Mouse (Mus musculus) kidney, postnatal 0 days (tissue): Measurements from ENCODE around the gene Tnfaip3. TPM values are rescaled to one million over a fixed set of nuclear protein-coding genes. Genes with fewer than 3 reads are reported as not detected.
A peak's percentile ranks its signal among the peaks of the same experiment; 100 is the strongest.

Source experiments
- ATAC-seq: fragments of 200-750 bp; cut with Nextera tagmentation; replicated peaks from 2 replicates; pipeline ENCODE4 v1.8.0; 2017; ENCODE audit warnings: low read depth, moderate number of reproducible peaks, moderate TSS enrichment, moderate library complexity; ENCODE audit not compliant: low FRiP score
- DNase-seq: peaks from one replicate; pipeline ENCODE4 v3.0.0-alpha.2; 2016; ENCODE audit warnings: low spot score
- H3K27ac ChIP-seq: fragments of 300-500 bp; sonication (generic); 2 replicates; pipeline ENCODE4 v1.5.1; 2014; ENCODE audit warnings: mild to moderate bottlenecking
- H3K27me3 ChIP-seq: fragments of 300-500 bp; sonication (generic); 2 replicates; pipeline ENCODE4 v1.6.1; 2014; ENCODE audit warnings: low read length, mixed read lengths; ENCODE audit not compliant: insufficient read depth
- H3K36me3 ChIP-seq: fragments of 300-500 bp; sonication (generic); 2 replicates; pipeline ENCODE4 v1.6.1; 2014; ENCODE audit warnings: low read length, mixed read lengths; ENCODE audit not compliant: insufficient read depth
- H3K4me1 ChIP-seq: fragments of 300-500 bp; sonication (generic); replicated peaks from 2 replicates; pipeline ENCODE4 v1.6.1; 2014; ENCODE audit warnings: antibody characterized with exemption, low read length, mixed read lengths; ENCODE audit not compliant: insufficient read depth
- H3K4me2 ChIP-seq: fragments of 300-500 bp; sonication (generic); 2 replicates; pipeline ENCODE4 v1.6.1; 2014; ENCODE audit warnings: mild to moderate bottlenecking, low read length, moderate library complexity, mixed read lengths
- H3K4me3 ChIP-seq: fragments of 300-500 bp; sonication (generic); replicated peaks from 2 replicates; pipeline ENCODE4 v1.5.1; 2014; ENCODE audit warnings: low read depth, low read length
- H3K9ac ChIP-seq: fragments of 300-500 bp; sonication (generic); 2 replicates; pipeline ENCODE4 v1.6.1; 2014; ENCODE audit warnings: low read depth, low read length
- H3K9me3 ChIP-seq: fragments of 300-500 bp; sonication (generic); replicated peaks from 2 replicates; pipeline ENCODE4 v1.6.1; 2016; ENCODE audit warnings: low read length, inconsistent platforms, mixed read lengths
- CTCF ChIP-seq: IDR thresholded peaks from 2 replicates; pipeline ENCODE4 v1.5.1; 2016; ENCODE audit warnings: antibody characterized with exemption, low read depth, mild to moderate bottlenecking, moderate library complexity
- WGBS: fragments of 180-500 bp; shearing (Covaris S2); extraction: QIAGEN DNeasy Blood & Tissue Kit; methylation state at CpG from one replicate; pipeline ENCODE4 v1.1.7; 2014; 5-methylcytosine and 5-hydroxymethylcytosine counted together
- polyA plus RNA-seq: library from polyadenylated mRNA; unstranded; fragments of >200 nt; fragmentation: Nextera tagmentation; extraction: Ambion mirVana; gene quantifications from 2 replicates; pipeline ENCODE4 v1.2.1, GENCODE M21; 2015

Gene Tnfaip3
- polyA plus RNA-seq, 1 experiment from 2014 or later: 2.5 TPM

DNA sequence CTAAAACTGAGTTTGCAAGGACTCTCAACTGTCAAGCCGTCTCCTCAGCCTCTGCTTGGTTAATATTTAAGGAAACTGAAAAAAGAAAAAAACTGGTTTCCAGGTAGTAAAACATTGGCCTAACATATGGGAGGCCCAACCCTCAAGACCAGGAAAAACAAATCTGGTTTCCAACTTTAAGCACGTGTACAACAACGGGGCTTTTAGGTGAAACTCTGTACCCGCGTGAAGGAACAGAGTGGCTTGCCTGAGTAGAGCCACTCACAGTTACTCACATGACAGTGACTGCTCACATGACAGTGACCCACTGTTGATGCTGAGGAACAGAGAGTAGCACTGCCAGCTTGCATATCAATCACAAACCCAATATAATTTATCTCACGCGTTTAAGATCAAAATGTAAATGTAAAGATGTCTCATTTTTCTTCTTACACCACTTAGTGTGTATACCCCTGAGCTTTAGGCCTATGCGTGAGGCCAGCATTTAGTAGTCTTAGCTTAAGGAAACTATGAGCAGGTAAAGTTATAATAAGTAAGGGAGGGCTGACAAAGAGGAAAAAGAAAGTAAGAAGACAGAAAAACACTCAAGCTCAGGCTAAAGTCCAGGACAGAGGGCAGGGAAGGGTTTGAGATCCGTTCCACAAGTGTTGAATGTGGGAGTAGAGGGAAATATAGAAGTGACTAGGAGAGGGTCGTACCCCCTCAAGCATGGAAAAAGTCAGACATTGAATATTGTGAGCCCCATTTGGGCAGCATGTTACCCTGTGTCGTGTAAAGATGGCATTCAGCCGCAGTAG, 19.8 kb downstream of the Tnfaip3 start:
- peak; percentile 93 for ATAC-seq

DNA sequence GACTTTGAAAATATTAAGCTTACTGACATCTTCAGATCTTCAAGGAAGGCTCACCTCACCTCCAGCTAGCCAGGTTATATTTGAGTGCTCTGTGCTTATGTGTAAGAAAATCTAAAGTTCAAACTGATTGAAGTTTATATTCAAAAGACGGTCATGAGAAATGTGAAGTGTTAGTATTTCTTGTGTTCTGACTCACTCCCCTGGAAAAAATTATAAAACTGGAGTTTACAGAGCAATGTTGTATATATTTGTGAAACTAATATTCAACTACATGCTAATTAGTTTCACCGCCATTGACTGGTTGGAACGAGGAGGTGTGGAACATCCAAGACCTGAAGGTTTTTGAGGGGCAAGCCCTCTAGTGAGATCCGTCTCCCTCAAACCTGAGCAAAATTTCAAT, 22.5 kb downstream of the Tnfaip3 start:
- Histone ChIP-seq H3K4me2 (no peak overlapping the region), H3K9me3 (no peaks in the 10 kb centered on the region), H3K4me3 (no peak overlapping the region), H3K4me1 (no peaks in the 10 kb centered on the region), H3K9ac (no peak overlapping the region), H3K36me3 (no peaks in the 10 kb centered on the region), H3K27me3 (no peaks in the 10 kb centered on the region), H3K27ac (no peak overlapping the region)
- WGBS: 78% methylated on average over 4 of the region's 4 CpGs
- TF ChIP-seq CTCF: no peak
- DNase-seq (no peak), ATAC-seq (no peak)

More for the DNA sequence above, 19.8 kb downstream of the Tnfaip3 start:
- H3K9me3 ChIP-seq: no peaks in the 10 kb centered on the region; the same call in 1 of the 2 replicates
- H3K9ac ChIP-seq: no peak overlapping the region
- no peak for DNase-seq
- peak overlapping the region; percentile 19; the same call in 1 of the 2 replicates for H3K27ac ChIP-seq
- no peak overlapping the region for H3K4me2 ChIP-seq
- TF ChIP-seq CTCF: no peak
- H3K4me1 ChIP-seq: no peaks in the 10 kb centered on the region
- no peaks in the 10 kb centered on the region for H3K36me3 ChIP-seq
- no peaks in the 10 kb centered on the region for H3K27me3 ChIP-seq
- 56% methylated on average over 12 of the region's 12 CpGs for WGBS
- H3K4me3 ChIP-seq: no peak overlapping the region

DNA sequence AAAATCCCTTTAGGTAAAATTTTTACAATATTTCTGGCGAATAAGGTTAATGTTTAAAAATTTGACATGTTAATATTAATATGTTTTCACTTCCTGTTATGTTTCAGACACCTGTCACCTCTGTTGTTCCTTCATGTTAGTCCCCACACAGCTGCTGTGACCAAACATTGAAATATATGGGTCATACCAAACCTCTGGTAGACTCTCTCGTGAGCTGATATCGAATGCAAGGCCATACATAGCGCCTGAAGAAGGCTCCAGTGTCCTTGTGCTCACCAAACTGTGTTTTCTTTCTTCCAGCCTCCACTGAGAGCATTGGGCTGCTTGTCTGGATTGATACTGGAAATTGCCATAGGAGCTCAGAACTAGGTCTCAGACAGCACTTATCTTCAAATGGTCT, 24.4 kb downstream of the Tnfaip3 start:
- ATAC-seq (no peak), DNase-seq (no peak)
- WGBS: 89% methylated on average over 4 of the region's 4 CpGs
- Histone ChIP-seq H3K4me2 (no peak overlapping the region), H3K9me3 (no peaks in the 10 kb centered on the region), H3K9ac (no peak overlapping the region), H3K27ac (no peak overlapping the region), H3K4me3 (no peak overlapping the region), H3K27me3 (no peaks in the 10 kb centered on the region), H3K36me3 (no peaks in the 10 kb centered on the region), H3K4me1 (no peaks in the 10 kb centered on the region)
- no peak for TF ChIP-seq CTCF

DNA sequence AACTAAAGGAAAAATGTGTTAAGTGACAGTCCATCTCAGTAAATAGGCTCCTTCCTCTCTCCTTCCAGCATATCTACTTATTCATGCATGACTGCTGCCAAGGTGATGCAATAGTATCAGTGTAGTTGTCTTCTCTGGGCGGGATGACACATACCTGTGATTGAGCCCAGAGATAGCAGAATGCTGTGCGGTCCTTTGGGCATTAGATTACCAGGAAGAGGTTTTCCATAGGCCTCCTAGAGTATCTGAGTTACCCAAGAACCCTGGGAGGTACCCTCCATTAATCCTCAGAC, 27.6 kb downstream of the Tnfaip3 start:
- Histone ChIP-seq H3K4me2 (no peak overlapping the region), H3K36me3 (no peaks in the 10 kb centered on the region), H3K27me3 (no peaks in the 10 kb centered on the region), H3K4me1 (no peaks in the 10 kb centered on the region), H3K9ac (no peak overlapping the region), H3K4me3 (no peak overlapping the region), H3K27ac (no peak overlapping the region), H3K9me3 (no peaks in the 10 kb centered on the region)
- no peak for ATAC-seq
- no peak for DNase-seq
- 41% methylated on average over 2 of the region's 2 CpGs for WGBS
- TF ChIP-seq CTCF: no peak

DNA sequence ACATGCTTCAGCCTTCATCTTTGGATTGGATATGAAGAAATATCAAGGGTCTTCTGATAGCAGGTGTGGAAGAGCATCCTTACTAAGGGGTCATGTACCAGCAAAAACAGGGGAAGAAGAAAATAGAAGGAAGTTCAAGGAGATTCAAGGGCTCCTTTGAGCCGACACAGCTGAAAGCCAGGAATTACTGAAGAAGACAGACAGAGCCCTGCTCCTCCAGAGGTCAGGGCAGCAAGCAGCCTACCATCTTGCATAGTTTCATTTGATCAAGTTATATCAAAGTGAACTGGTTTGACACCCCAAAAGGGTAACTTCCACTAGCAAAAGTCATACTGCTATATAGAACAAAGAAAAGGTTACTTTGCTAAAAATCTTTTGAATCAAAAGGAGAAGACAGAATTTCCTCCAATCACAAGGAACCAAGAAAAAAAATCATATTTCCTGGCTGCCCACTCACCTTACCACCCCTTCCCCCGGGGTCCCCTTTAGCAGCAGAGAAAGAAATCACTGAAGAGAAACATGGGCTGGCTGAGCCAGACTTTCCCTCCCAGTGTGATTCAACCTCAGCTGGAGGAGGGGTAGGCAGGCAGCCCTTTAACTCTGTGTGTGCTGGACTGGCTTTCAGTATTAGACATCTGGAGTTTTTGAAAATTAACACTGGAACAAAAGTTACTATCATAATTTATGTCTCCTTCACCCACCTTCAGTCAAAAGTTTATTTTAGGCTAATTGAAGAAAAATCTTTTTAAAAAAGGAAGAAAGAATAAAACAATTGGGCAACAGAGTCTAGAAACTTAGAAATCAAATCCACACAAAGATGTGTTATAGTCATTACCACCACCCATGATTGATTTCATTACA, 28.2 kb downstream of the Tnfaip3 start:
- Histone ChIP-seq H3K4me2 (no peak overlapping the region), H3K9ac (no peak overlapping the region), H3K4me3 (no peak overlapping the region), H3K27me3 (no peaks in the 10 kb centered on the region), H3K4me1 (no peaks in the 10 kb centered on the region), H3K36me3 (no peaks in the 10 kb centered on the region), H3K9me3 (no peaks in the 10 kb centered on the region), H3K27ac (no peak overlapping the region)
- ATAC-seq (no peak), DNase-seq (peak; percentile 22)
- no peak for TF ChIP-seq CTCF
- WGBS: 14% methylated on average over 2 of the region's 2 CpGs

DNA sequence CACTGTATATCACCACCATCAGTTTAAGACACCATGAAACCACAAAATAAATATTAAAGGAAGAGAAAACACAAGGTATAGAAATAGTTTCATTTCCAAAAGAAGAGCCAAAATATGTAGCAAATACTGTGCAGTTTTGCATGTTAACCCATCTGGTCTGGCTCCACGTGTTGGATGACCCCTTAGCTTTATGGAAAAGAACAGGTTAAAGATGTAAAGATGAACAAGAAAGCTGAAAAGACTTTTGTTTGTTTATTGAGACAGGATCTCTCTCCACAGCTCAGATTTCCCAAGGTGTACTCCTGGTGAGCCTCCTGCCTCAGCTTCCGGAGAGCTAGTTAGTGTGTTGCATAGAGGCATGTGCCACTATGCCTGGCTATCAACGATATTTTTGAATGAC, 29.9 kb downstream of the Tnfaip3 start:
- no peak overlapping the region for H3K4me2 ChIP-seq
- TF ChIP-seq CTCF: no peak
- no peak overlapping the region for H3K9ac ChIP-seq
- WGBS: 84% methylated on average over 3 of the region's 3 CpGs
- H3K36me3 ChIP-seq: no peaks in the 10 kb centered on the region
- H3K4me3 ChIP-seq: no peak overlapping the region
- DNase-seq (no peak), ATAC-seq (no peak)
- no peaks in the 10 kb centered on the region for H3K27me3 ChIP-seq
- no peaks in the 10 kb centered on the region for H3K9me3 ChIP-seq
- no peak overlapping the region for H3K27ac ChIP-seq
- no peaks in the 10 kb centered on the region for H3K4me1 ChIP-seq
